Mouse (Mus musculus) heart, adult 2 months (tissue): ENCODE measurements around the gene Bahcc1.

Source experiments
- CTCF ChIP-seq: fragments of 200-600 bp; IDR thresholded peaks from 2 replicates; pipeline ENCODE4 v1.8.1; 2022; ENCODE audit warnings: antibody characterized with exemption, mild to moderate bottlenecking, moderate library complexity
- EP300 ChIP-seq: fragments of 200-500 bp; IDR thresholded peaks from 2 replicates; pipeline ENCODE4 v1.6.1; 2011; ENCODE audit warnings: low read depth, low read length, control low read depth; ENCODE audit not compliant: insufficient read depth
- POLR2A ChIP-seq: fragments of 200-500 bp; IDR thresholded peaks from 2 replicates; pipeline ENCODE4 v1.6.1; 2011; ENCODE audit warnings: mild to moderate bottlenecking, low read depth, low read length, control low read depth; ENCODE audit not compliant: insufficient read depth

DNA sequence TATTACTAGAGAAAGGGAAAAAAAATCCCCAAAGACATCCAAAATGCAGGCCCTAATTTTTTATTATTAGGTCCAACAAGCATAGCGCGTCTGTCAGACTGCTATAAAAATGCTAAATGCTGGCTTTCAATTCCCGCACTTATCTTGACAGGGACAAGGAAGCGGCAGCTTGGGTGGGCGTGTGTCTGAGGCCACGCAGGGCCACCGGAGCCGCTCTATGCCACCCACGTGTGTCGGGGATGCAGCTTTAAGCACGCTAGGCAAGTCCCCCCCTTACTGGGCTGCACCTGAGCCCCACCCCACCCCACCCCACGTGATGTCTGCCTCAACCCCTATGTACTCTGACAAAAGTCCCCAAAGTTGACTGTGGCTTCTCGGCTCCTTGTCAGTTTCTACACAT is 33.9 kb upstream of the Bahcc1 start:
- no peak for TF ChIP-seq POLR2A
- no peak for TF ChIP-seq CTCF
- TF ChIP-seq EP300, result no peak
